Mouse (Mus musculus) stomach, postnatal 0 days (tissue): Measurements from ENCODE around the gene Aplp1.

ENCODE experiments used
- CTCF ChIP-seq: IDR thresholded peaks from 2 replicates; pipeline ENCODE4 v1.5.1; 2016; ENCODE audit warnings: antibody characterized with exemption, low read depth, mild to moderate bottlenecking, moderate library complexity
- EP300 ChIP-seq: optimal IDR thresholded peaks from 2 replicates; pipeline ENCODE3; 2016; ENCODE audit warnings: antibody characterized with exemption

DNA sequence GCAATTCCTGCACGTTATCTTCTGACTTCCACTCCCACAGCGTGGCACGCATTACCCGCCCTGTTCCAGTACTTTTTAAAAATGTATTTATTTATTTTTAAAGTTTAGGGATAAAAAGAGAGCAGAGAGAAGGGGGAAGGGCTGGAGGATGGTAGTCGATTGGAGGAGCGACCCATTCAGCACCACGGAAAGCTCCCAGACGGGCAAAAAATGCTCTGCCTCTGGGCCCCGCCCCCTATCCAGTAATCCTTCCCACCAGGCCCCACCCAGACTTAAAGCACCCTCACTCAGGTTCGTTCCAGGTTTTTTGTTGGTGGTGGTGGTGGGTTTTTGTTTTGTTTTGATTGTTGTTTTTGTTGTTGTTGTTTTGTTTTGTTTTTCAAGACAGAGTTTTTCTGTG, 11.1 kb downstream of the Aplp1 start:
- TF ChIP-seq CTCF = no peak
- TF ChIP-seq EP300 = no peak
